Mouse (Mus musculus): ENCODE data around the gene 2310011J03Rik. TPM values are rescaled to one million over a fixed set of nuclear protein-coding genes. Genes with fewer than 3 reads are reported as not detected.

2310011J03Rik gene
- 10 to 100 TPM; 76.4 to 84.3 TPM for polyA plus RNA-seq (2012; fragmentation: generic; extraction: Trizol)

DNA sequence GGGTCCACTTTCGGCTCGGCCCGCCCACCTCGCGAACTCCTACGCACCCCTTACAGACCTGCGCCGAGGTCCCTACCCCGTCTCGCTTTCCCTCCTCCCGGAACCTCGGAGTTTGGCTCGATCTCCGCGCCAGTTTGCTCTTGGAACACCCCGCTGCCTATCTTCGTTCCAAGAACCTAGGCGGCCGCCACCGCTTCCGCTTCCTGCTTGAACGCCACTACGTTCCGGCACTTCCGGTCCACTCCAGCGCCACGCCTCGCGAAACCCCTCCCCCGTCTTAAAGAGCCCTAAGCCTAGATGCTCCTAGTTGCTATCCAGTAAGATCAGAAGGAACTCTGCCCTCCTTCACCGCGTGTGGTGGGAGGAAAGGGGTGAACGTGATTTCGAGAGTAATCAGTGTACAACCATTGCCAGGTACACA lies at the start of gene 2310011J03Rik:
2310011J03Rik (minus strand) TSS at position 198 of the 421 bp plus-strand sequence.

DNA sequence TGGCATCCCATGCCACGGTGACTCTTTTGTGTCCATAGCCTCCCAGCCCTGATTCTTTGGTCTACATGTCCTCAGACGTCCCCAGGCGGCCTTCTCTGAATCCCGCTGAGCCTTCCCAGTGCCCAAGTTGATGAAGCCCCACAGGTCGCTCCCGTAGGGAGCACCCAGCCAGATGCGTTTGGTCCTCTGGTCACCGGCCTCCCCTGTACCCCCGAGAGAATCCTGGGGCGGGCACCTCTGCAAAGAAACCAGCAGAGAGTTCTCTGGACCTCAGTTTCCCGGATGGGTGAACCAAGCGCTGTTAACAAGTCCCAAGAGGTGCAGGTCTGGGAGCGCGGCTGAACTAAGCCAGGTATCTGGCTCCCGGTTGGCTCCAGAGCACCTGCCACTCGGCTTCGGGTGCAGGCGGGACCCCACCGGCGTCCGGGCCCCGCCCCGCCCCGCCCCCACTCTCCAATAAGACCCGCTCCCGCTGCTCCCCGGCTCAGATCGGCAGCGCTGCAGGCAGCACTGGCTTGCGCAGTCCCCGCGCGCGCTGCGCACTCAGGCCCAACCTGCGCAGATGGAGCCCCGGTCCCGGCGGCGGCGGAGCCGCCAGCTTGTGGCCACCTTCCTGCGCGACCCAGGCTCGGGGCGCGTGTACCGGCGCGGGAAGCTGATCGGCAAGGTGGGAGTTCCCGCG lies 35.8 kb upstream of the 2310011J03Rik start, which contains the start of gene Plk5:
Plk5 (plus strand) TSS at position 459 of the 682 bp plus-strand sequence.

DNA sequence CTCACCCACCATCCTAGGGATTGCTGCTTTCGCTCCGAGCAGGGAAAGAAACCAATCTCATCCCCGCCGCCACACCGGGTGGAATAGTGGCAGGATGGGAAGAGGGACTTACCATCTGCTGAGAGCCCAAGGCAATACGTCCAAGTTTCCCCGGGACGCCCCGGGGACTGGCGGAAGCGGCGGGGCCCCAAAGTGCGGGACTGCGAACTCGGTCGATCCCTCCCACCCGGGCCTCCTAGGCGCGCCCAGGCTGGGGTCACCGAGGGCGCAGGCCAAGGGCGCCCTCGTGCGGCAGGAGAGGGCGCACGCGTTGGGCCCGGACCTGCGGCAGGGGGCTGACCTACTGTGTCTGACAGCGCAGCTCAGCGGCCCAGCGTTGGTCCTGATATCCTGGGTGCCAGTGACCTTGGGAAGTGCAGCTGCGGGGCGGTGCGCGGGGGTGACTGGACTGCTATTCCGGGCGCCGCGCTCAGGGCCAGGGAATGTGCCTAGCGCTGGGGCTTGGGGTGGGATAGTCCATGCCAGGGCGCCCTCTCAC lies 28.0 kb upstream of the 2310011J03Rik start, which contains the start of gene Adamtsl5:
Adamtsl5 (minus strand) TSS at position 169 of the 538 bp plus-strand sequence.

GRCm38 (mm10) chr10:80329273-80330081 lies 9.1 kb upstream of the 2310011J03Rik start, which contains the start of the genes Pcsk4 and Reep6:
Pcsk4 (minus strand) TSS chr10:80329498.
Reep6 (plus strand) TSS chr10:80329953.

DNA sequence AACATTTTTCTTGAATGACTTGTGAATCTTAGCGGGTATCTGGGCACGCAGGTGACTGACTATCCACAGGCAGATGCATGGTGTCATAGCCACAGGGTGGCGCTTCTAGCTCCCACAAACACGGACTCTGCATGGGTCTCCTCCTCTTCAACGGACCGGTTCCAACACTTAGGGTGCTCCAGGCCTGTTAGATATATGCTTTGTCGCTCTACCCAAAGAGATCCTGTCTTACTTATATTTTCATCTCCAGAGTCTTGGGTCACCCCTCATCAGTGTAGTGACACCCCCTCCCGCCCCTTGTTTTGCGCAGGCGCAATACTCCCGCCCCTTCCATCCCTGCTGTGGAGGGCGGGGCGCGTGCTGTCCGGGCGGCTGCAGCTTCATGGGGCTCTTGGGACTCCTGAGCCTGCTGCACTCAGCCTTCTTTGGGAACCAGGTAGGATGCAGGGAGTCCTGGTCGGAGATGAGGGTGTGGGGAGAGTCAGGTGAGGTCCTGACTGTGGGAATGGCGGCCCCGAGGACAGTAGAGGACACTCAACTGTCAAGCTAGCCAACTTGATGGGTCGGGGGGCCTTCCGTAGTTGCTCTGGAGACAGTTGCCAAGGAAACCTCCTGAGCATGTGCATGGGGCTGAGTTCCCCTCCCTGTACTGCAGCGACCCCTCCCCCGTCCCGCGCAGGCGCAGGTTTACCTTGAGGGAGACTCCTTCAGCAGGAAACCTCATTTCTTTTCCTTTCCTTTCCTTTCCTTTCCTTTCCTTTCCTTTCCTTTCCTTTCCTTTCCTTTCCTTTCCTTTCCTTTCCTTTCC lies 24.5 kb downstream of the 2310011J03Rik start, which contains the start of gene Apc2:
Apc2 (plus strand) TSS at position 360 of the 808 bp plus-strand sequence.

DNA sequence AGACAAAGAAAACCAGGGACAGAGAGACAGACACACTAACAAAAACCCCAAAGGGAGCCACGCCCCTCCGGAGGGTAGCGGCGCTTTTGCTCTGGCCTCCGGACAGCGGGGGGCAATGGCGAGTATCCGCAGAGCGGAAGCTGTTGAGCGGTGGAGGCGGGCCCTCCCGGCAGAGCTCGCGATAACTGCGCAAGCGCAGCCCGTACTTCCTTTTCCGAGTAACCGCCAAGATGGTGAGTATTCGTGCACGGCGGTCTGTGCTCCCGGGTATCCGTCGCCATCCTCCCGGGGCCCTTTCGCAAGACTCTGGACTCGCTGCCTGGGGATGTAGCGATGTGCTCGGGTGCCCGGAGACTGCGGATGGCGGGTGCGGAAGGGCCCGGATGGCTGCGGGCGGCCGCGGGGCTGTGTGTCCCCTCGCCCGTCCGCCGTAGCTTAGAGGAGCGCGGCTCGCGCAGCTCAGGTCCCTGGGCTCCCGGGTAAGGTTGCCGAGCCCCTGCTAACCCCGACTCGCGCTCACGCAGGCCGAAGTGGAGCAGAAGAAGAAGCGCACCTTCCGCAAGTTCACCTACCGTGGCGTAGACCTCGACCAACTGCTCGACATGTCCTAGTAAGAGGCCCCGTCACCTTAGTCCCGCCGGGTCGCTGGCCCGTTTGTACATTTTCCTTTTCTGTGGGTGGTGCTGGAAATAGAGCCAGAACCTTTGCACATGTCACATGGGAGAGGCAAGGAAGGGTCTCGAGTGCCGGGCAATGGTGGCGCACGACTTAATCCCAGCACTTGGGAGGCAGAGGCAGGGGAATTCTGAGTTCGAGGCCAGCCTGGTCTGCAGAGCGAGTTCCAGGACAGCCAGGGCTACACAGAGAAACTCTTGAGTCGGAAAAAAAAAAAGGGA lies 27.8 kb downstream of the 2310011J03Rik start, which contains the start of gene Rps15:
Rps15 (plus strand) TSS at position 203 of the 896 bp plus-strand sequence.

Other genes starting within 250 kb of the 2310011J03Rik start
- gene Sbno2, start 215.0 kb downstream of the 2310011J03Rik start, polyA plus RNA-seq (2012; fragmentation: generic; extraction: Trizol) = 10 to 100 TPM; 15.6 to 42.5 TPM
- gene Stk11, start 204.7 kb downstream of the 2310011J03Rik start, polyA plus RNA-seq (2012; fragmentation: generic; extraction: Trizol) = 100 to 1,000 TPM in 1 of 2 experiments, 10 to 100 TPM in 1; 91.0 to 141 TPM
- gene Atp5d, start 181.9 kb downstream of the 2310011J03Rik start, polyA plus RNA-seq (2012; fragmentation: generic; extraction: Trizol) = 1,000 to 10,000 TPM in 1 of 2 experiments, 100 to 1,000 TPM in 1; 776 to 1,441 TPM
- 10 to 100 TPM in 1 of 2 experiments, 1 to 10 TPM in 1; 4.8 to 18.5 TPM for gene Cbarp, start 179.7 kb downstream of the 2310011J03Rik start, polyA plus RNA-seq (2012; fragmentation: generic; extraction: Trizol)
- gene Midn, start 172.3 kb downstream of the 2310011J03Rik start, polyA plus RNA-seq (2012; fragmentation: generic; extraction: Trizol) = 10 to 100 TPM; 25.4 to 86.5 TPM
- gene Cirbp, start 154.6 kb downstream of the 2310011J03Rik start, polyA plus RNA-seq (2012; fragmentation: generic; extraction: Trizol) = 100 to 1,000 TPM in 1 of 2 experiments, 10 to 100 TPM in 1; 20.0 to 104 TPM
- 10 to 100 TPM; 22.6 to 31.6 TPM for gene 1600002K03Rik, start 147.6 kb downstream of the 2310011J03Rik start, polyA plus RNA-seq (2012; fragmentation: generic; extraction: Trizol)
- gene Efna2, start 141.1 kb downstream of the 2310011J03Rik start, polyA plus RNA-seq (2012; fragmentation: generic; extraction: Trizol) = 1 to 10 TPM; 1.7 to 6.3 TPM
- 10 to 100 TPM; 28.9 to 57.4 TPM for gene Mum1, start 94.1 kb downstream of the 2310011J03Rik start, polyA plus RNA-seq (2012; fragmentation: generic; extraction: Trizol)
- 100 to 1,000 TPM; 324 to 363 TPM for gene Ndufs7, start 71.4 kb downstream of the 2310011J03Rik start, polyA plus RNA-seq (2012; fragmentation: generic; extraction: Trizol)
- 100 to 1,000 TPM; 114 to 121 TPM for gene Gamt, start 59.5 kb downstream of the 2310011J03Rik start, polyA plus RNA-seq (2012; fragmentation: generic; extraction: Trizol)
- gene Dazap1, start 59.1 kb downstream of the 2310011J03Rik start, polyA plus RNA-seq (2012; fragmentation: generic; extraction: Trizol) = 100 to 1,000 TPM in 1 of 2 experiments, 10 to 100 TPM in 1; 75.3 to 145 TPM
- over 10,000 TPM in 1 of 2 experiments, 1,000 to 10,000 TPM in 1; 7,724 to 18,727 TPM for gene Rps15, start 28.1 kb downstream of the 2310011J03Rik start, polyA plus RNA-seq (2012; fragmentation: generic; extraction: Trizol)
- gene Apc2, start 24.6 kb downstream of the 2310011J03Rik start, polyA plus RNA-seq (2012; fragmentation: generic; extraction: Trizol) = 1 to 10 TPM in 1 of 2 experiments, under 1 TPM in 1; 0.41 to 6.4 TPM
- 1 to 10 TPM; 6.8 to 9.2 TPM for gene Pcsk4, start 9.0 kb upstream of the 2310011J03Rik start, polyA plus RNA-seq (2012; fragmentation: generic; extraction: Trizol)
- gene Reep6, start 9.4 kb upstream of the 2310011J03Rik start, polyA plus RNA-seq (2012; fragmentation: generic; extraction: Trizol) = 1 to 10 TPM; 1.6 to 4.4 TPM
- gene Adamtsl5, start 27.9 kb upstream of the 2310011J03Rik start, polyA plus RNA-seq (2012; fragmentation: generic; extraction: Trizol) = 10 to 100 TPM in 1 of 2 experiments, 1 to 10 TPM in 1; 2.5 to 11.0 TPM
- gene Plk5, start 35.9 kb upstream of the 2310011J03Rik start, polyA plus RNA-seq (2012; fragmentation: generic; extraction: Trizol) = not detected
- gene Mex3d, start 67.1 kb upstream of the 2310011J03Rik start, polyA plus RNA-seq (2012; fragmentation: generic; extraction: Trizol) = 10 to 100 TPM in 1 of 2 experiments, 1 to 10 TPM in 1; 8.8 to 32.5 TPM
- 100 to 1,000 TPM; 239 to 395 TPM for gene Mbd3, start 79.0 kb upstream of the 2310011J03Rik start, polyA plus RNA-seq (2012; fragmentation: generic; extraction: Trizol)
- gene Uqcr11, start 86.3 kb upstream of the 2310011J03Rik start, polyA plus RNA-seq (2012; fragmentation: generic; extraction: Trizol) = 1,000 to 10,000 TPM; 1,086 to 1,588 TPM
- 100 to 1,000 TPM in 1 of 2 experiments, 10 to 100 TPM in 1; 52.4 to 135 TPM for gene Tcf3, start 113.1 kb upstream of the 2310011J03Rik start, polyA plus RNA-seq (2012; fragmentation: generic; extraction: Trizol)
- under 1 TPM; under 0.01 to 0.01 TPM for gene Onecut3, start 174.3 kb upstream of the 2310011J03Rik start, polyA plus RNA-seq (2012; fragmentation: generic; extraction: Trizol)
- under 1 TPM; 0.29 to 0.77 TPM for gene Atp8b3, start 218.6 kb upstream of the 2310011J03Rik start, polyA plus RNA-seq (2012; fragmentation: generic; extraction: Trizol)
- 10 to 100 TPM; 13.6 to 30.1 TPM for gene Rexo1, start 241.0 kb upstream of the 2310011J03Rik start, polyA plus RNA-seq (2012; fragmentation: generic; extraction: Trizol)